Mouse (Mus musculus) limb, embryonic 13.5 days (tissue): ENCODE measurements at regions not wholly inside any gene's neighbourhood (a gene's known extent, or its start where the extent isn't known, plus 50 kb on each side); places are given as distances from the start of the nearest gene placed in this dataset.

Experiments
- ATAC-seq: fragments of 200-750 bp; cut with Nextera tagmentation; 2 replicates; pipeline ENCODE4 v1.8.0; 2017; ENCODE audit warnings: low read depth, moderate number of reproducible peaks, moderate TSS enrichment; ENCODE audit not compliant: low FRiP score
- H3K27ac ChIP-seq: fragments of 300-500 bp; sonication (generic); 2 replicates; pipeline ENCODE4 v1.5.1; 2015; ENCODE audit warnings: inconsistent platforms, mild to moderate bottlenecking, moderate library complexity
- H3K27me3 ChIP-seq: fragments of 300-500 bp; sonication (generic); 2 replicates; pipeline ENCODE4 v1.6.1; 2015; ENCODE audit warnings: mild to moderate bottlenecking, inconsistent platforms
- H3K36me3 ChIP-seq: fragments of 300-500 bp; sonication (generic); 2 replicates; pipeline ENCODE4 v1.6.1; 2015; ENCODE audit warnings: inconsistent platforms, mild to moderate bottlenecking, moderate library complexity
- H3K4me1 ChIP-seq: fragments of 300-500 bp; sonication (generic); 2 replicates; pipeline ENCODE4 v1.6.1; 2015; ENCODE audit warnings: inconsistent platforms
- H3K4me2 ChIP-seq: fragments of 300-500 bp; sonication (generic); replicated peaks from 2 replicates; pipeline ENCODE4 v1.6.1; 2015; ENCODE audit warnings: inconsistent platforms, mild to moderate bottlenecking, moderate library complexity
- H3K4me3 ChIP-seq: fragments of 300-500 bp; sonication (generic); 2 replicates; pipeline ENCODE4 v1.5.1; 2015; ENCODE audit warnings: moderate library complexity, mild to moderate bottlenecking, inconsistent platforms
- H3K9ac ChIP-seq: fragments of 300-500 bp; sonication (generic); 2 replicates; pipeline ENCODE4 v1.6.1; 2015; ENCODE audit warnings: mild to moderate bottlenecking, inconsistent platforms
- H3K9me3 ChIP-seq: fragments of 300-500 bp; sonication (generic); 2 replicates; pipeline ENCODE4 v1.6.1; 2016; ENCODE audit warnings: inconsistent platforms
- WGBS: fragments of 180-500 bp; shearing (Covaris S2); methylation state at CpG from one replicate; pipeline ENCODE4 v1.1.7; 2015; 5-methylcytosine and 5-hydroxymethylcytosine counted together

- H3K9ac ChIP-seq = no peak overlapping the region
- H3K9me3 ChIP-seq = no peaks in the 10 kb centered on the region
- H3K4me2 ChIP-seq = no peak overlapping the region
- no peaks in the 10 kb centered on the region for H3K27me3 ChIP-seq
- 62% methylated on average over 12 of the region's 12 CpGs for WGBS
- H3K4me3 ChIP-seq = no peak overlapping the region
- H3K36me3 ChIP-seq = no peaks in the 10 kb centered on the region
- no peak overlapping the region for H3K27ac ChIP-seq
- no peak for ATAC-seq
- peaks cover 10% of the 10 kb centered on the region for H3K4me1 ChIP-seq
Observed at GRCm38 (mm10) chr4:83166867-83167814, 115.0 kb upstream of the Frem1 start.

DNA sequence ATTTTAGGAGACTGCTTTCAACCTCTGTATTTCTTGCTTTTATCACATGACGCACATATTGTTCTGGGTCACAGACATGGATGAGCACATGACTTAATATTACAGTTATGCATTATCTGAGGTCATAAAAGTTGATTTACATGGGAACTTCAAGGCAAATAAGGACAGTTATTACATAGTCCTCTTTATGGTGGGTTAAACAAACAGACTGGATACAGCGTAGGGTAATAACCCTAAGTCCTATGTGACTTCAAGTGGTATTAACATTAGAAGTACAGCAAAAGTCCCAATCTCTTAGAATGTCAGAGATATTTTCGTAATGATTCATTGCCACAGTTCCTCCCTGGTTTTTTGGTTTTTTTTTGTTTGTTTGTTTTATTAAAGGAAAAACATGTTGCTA lies 94.6 kb upstream of the Frem1 start:
- no peak overlapping the region for H3K9ac ChIP-seq
- peaks cover 3% of the 10 kb centered on the region; the same call in 1 of the 2 replicates for H3K4me1 ChIP-seq
- no peak overlapping the region for H3K27ac ChIP-seq
- ATAC-seq = no peak
- H3K27me3 ChIP-seq = no peaks in the 10 kb centered on the region
- WGBS = 87% methylated on average over 3 of the region's 3 CpGs
- no peak overlapping the region for H3K4me2 ChIP-seq
- H3K36me3 ChIP-seq = no peaks in the 10 kb centered on the region
- H3K4me3 ChIP-seq = no peak overlapping the region
- no peaks in the 10 kb centered on the region for H3K9me3 ChIP-seq

DNA sequence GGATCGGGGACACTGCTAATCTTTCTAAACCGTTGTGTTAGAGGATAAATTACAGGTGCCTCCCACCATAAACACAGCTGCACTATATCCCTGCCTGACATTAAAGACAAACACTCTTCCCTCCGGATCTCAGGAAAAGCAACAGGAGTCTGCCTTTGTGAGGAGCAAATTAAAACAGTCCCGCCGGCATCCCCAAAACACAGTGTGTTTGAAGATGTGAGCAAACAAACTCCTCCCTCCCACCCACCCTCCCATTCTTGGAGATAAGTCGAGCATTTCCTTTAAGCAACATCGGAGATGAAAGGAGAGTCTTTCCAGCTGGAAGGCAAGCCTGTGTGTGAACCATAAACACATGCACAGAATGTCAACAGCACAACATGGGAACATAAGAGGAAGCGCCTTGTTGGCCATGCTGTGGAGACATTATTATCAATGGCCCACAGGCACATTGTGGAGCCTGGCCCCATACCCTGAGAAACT lies 93.6 kb upstream of the Frem1 start:
- ATAC-seq = no peak
- Histone ChIP-seq H3K4me1 (peaks cover 3% of the 10 kb centered on the region; the same call in 1 of the 2 replicates), H3K4me2 (no peak overlapping the region), H3K9ac (no peak overlapping the region), H3K36me3 (no peaks in the 10 kb centered on the region), H3K27me3 (no peaks in the 10 kb centered on the region), H3K4me3 (no peak overlapping the region), H3K27ac (no peak overlapping the region), H3K9me3 (no peaks in the 10 kb centered on the region)
- WGBS = 6% methylated on average over 8 of the region's 8 CpGs

DNA sequence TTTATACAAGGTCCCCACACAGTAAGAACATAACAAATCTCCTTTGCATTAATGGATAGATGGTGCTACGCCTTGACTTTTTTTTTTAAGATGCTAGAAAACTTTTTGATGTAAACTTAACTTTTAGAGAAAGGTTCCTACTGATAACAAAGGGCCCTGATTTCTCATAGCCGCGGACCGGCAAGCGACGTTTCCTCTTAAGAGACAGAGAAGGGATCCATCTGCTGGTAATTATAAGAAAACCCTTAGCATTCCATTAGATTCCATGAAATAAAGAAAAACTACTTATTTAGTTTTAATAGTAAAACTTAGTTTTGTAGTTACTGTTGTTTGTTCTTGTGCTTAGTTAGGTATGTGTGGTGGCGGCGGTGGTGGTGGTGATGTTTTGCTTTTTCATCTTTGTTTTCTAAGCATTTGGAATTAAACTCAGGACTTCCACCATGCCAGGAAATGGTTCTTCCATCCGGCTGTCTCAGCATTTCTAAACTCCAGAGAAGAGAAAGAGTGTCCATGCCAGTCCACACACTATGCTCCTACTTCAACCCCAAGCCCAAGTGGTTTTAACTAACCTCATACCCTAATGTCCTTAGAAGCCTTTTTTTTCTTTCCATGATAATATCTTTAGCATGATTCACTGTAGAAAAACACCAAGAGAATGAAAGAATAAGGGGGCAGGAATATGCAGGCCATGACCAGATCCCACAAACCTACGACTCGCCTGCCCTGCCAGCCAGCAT lies 92.8 kb upstream of the Frem1 start:
- H3K9ac ChIP-seq = no peak overlapping the region
- no peaks in the 10 kb centered on the region for H3K27me3 ChIP-seq
- H3K9me3 ChIP-seq = no peaks in the 10 kb centered on the region
- H3K4me1 ChIP-seq = peaks cover 3% of the 10 kb centered on the region; the same call in 1 of the 2 replicates
- H3K27ac ChIP-seq = no peak overlapping the region
- no peak for ATAC-seq
- H3K36me3 ChIP-seq = no peaks in the 10 kb centered on the region
- H3K4me2 ChIP-seq = no peak overlapping the region
- WGBS = 62% methylated on average over 11 of the region's 11 CpGs
- H3K4me3 ChIP-seq = no peak overlapping the region

GRCm38 (mm10) chr4:83141736-83142135 lies 89.6 kb upstream of the Frem1 start:
- no peak overlapping the region for H3K4me3 ChIP-seq
- WGBS = 42% methylated on average over 5 of the region's 5 CpGs
- H3K4me1 ChIP-seq = peaks cover 3% of the 10 kb centered on the region; the same call in 1 of the 2 replicates
- H3K27me3 ChIP-seq = no peaks in the 10 kb centered on the region
- H3K9me3 ChIP-seq = no peaks in the 10 kb centered on the region
- H3K27ac ChIP-seq = no peak overlapping the region
- no peak for ATAC-seq
- no peak overlapping the region for H3K4me2 ChIP-seq
- H3K36me3 ChIP-seq = no peaks in the 10 kb centered on the region
- H3K9ac ChIP-seq = no peak overlapping the region

DNA sequence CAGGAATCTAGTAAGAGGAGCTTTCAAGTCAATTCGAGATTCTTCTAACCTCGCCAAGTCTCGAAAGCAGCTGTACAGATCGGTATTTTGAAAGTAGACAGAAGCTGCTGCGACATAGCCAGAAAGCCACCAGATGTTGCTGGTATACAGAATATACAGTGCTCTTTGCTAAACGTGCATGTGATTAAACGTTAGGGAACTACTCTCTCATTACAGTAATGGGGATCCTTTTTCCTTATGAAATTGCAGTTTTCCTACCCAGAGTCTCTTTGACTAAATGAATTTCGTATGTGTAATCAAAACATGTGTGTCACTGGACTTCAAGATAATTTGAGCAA lies 70.5 kb upstream of the Frem1 start:
- no peaks in the 10 kb centered on the region for H3K36me3 ChIP-seq
- 46% methylated on average over 8 of the region's 8 CpGs for WGBS
- H3K27ac ChIP-seq = no peak overlapping the region
- H3K9me3 ChIP-seq = no peaks in the 10 kb centered on the region
- ATAC-seq = no peak
- H3K4me2 ChIP-seq = no peak overlapping the region
- no peaks in the 10 kb centered on the region for H3K27me3 ChIP-seq
- no peaks in the 10 kb centered on the region for H3K4me1 ChIP-seq
- H3K9ac ChIP-seq = no peak overlapping the region
- H3K4me3 ChIP-seq = no peak overlapping the region

DNA sequence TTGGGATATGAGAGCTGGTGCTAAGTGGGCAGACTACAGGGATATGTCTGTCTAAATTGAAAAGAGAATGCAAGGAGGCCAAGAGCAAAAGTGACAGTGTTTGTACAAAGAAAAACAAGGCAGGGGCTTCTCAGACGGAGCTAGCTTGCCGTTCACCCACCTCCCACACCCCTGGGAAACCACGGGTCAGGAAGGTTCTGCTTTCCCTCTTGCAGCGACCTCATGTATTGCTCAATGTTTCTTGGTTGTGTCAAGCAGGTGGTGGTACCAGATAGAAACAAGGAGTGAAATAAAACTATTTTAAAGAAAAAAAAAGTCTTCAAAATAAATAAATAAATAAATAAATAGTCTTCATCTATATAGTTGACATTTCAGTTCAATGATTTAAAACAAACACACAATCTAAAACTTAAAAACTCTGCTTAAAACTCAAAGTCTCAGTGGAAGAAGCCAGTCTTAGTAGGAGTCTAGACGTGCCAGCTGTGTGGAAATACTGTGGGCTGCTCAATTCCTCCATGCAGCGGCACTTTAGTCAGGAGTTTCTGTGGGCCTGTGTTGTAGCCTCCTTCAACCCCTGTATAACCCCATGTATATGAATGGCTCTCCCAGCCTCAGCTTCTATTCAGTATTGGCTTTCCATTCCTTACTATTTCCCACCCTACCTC lies 70.0 kb upstream of the Frem1 start:
- WGBS = 82% methylated on average over 6 of the region's 6 CpGs
- Histone ChIP-seq H3K27me3 (no peaks in the 10 kb centered on the region), H3K4me2 (no peak overlapping the region), H3K4me1 (no peaks in the 10 kb centered on the region), H3K9me3 (no peaks in the 10 kb centered on the region), H3K36me3 (no peaks in the 10 kb centered on the region), H3K4me3 (no peak overlapping the region), H3K27ac (no peak overlapping the region), H3K9ac (no peak overlapping the region)
- ATAC-seq = no peak

- Histone ChIP-seq H3K4me2 (no peak overlapping the region), H3K9ac (no peak overlapping the region), H3K36me3 (no peaks in the 10 kb centered on the region), H3K27me3 (no peaks in the 10 kb centered on the region), H3K9me3 (no peaks in the 10 kb centered on the region), H3K4me1 (0 out of 2 replicates have a peak, but pooled peaks cover 5% of the 10 kb centered on the region), H3K27ac (no peak overlapping the region), H3K4me3 (no peak overlapping the region)
- 62% methylated on average over 3 of the region's 3 CpGs for WGBS
- ATAC-seq = no peak
Observed at GRCm38 (mm10) chr4:83108659-83108967, 56.5 kb upstream of the Frem1 start.

DNA sequence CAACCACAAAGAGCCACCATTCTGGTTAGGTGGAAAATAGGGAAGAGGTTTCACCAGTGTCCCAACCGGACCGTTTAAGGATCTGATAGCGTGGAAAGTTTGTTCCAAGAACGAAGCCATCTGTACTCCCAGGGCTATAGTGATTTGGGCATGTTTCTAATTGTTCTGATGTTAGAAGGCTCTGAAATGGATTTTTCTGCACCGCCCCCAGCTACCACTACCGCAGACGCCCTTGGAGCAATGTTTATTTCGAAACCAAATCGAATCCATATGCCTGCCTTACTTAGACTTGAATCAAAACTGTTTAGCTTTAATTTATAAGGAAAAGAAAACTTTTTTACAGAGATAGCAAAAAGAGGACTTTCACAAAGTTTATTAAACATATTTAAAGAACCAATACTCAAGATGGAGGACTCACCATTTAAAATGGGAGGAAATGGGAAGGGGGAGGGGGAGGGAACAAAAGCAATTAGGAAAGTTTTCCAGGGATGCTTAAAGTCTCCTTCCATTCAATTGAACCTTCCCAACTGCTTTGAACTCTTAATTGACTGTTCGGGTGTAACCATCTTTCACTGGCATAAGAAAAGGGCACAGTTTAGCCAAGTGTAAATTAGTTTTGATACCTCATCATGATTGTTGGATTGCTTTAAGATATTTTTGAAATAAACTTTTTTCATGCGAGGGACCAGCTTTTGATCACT lies 56.0 kb upstream of the Frem1 start:
- 0 out of 2 replicates have a peak overlapping the region, but pooled peaks have one; percentile 15 for H3K27ac ChIP-seq
- H3K9ac ChIP-seq = no peak overlapping the region
- 28% methylated on average over 11 of the region's 11 CpGs for WGBS
- no peaks in the 10 kb centered on the region for H3K27me3 ChIP-seq
- H3K36me3 ChIP-seq = no peaks in the 10 kb centered on the region
- peak overlapping the region; percentile 19; the same call in 1 of the 2 replicates for H3K4me2 ChIP-seq
- 0 out of 2 replicates have a peak, but pooled peaks cover 5% of the 10 kb centered on the region for H3K4me1 ChIP-seq
- H3K4me3 ChIP-seq = no peak overlapping the region
- H3K9me3 ChIP-seq = no peaks in the 10 kb centered on the region
- ATAC-seq = no peak; the same call in 1 of the 2 replicates

GRCm38 (mm10) chr4:83107161-83107560 lies 55.0 kb upstream of the Frem1 start:
- no peak for ATAC-seq
- 62% methylated on average over 2 of the region's 2 CpGs for WGBS
- Histone ChIP-seq H3K4me3 (no peak overlapping the region), H3K36me3 (no peaks in the 10 kb centered on the region), H3K9ac (no peak overlapping the region), H3K27ac (no peak overlapping the region), H3K27me3 (no peaks in the 10 kb centered on the region), H3K4me1 (0 out of 2 replicates have a peak, but pooled peaks cover 5% of the 10 kb centered on the region), H3K9me3 (no peaks in the 10 kb centered on the region), H3K4me2 (no peak overlapping the region)

DNA sequence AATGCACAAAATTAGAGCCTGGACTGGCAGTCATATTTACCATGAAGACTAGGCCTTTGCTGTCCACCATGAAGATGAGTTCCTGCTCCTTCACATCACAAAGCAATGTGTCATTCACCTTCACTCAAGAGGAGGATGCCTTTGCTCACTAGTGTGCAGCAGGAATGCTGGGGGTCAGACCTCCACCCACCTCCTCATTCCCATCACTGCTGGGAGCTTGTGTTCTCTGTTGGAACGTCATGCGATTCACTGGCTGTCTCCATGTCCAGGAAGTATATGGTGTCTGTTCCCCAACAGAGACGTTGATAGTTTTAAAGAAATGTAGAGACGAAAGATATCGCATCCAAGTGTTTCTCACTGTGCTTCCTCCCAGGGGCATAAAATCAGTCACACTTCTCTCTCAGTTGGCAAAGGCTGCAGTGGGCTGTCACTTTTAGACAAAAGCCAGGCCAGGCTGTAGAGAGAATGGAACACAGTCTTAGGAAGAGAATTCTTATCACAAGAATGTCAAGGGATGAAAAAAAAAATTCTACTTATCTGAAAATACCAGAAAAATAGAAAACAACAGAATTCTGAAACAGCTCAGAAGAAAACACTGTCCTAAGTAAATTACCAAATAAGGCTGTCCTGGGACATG lies 52.0 kb upstream of the Frem1 start:
- ATAC-seq = no peak
- WGBS = 74% methylated on average over 5 of the region's 5 CpGs
- Histone ChIP-seq H3K9me3 (no peaks in the 10 kb centered on the region), H3K27ac (no peak overlapping the region), H3K36me3 (no peaks in the 10 kb centered on the region), H3K4me1 (0 out of 2 replicates have a peak, but pooled peaks cover 5% of the 10 kb centered on the region), H3K4me3 (no peak overlapping the region), H3K9ac (no peak overlapping the region), H3K4me2 (no peak overlapping the region), H3K27me3 (no peaks in the 10 kb centered on the region)
